Mouse (Mus musculus) intestine, embryonic 16.5 days (tissue): Measurements from ENCODE around the gene Efnb1. TPM values are rescaled to one million over a fixed set of nuclear protein-coding genes. Genes with fewer than 3 reads are reported as not detected.
"Not testable (repeated sequence)": the region's sequence is repeated elsewhere in the genome, so short reads cannot be mapped to it uniquely, and the experiment has no call there.

Source experiments
- ATAC-seq: fragments of 200-750 bp; cut with Nextera tagmentation; 2 replicates; pipeline ENCODE4 v1.8.0; 2017; ENCODE audit warnings: moderate TSS enrichment, moderate library complexity
- H3K27ac ChIP-seq: fragments of 300-500 bp; sonication (generic); 2 replicates; pipeline ENCODE4 v1.5.1; 2014; ENCODE audit warnings: mild to moderate bottlenecking, low read length
- H3K27me3 ChIP-seq: fragments of 300-500 bp; sonication (generic); replicated peaks from 2 replicates; pipeline ENCODE4 v1.6.1; 2014; ENCODE audit warnings: low read length, control low read depth, mixed read lengths; ENCODE audit not compliant: control insufficient read depth, insufficient read depth
- H3K36me3 ChIP-seq: fragments of 300-500 bp; sonication (generic); 2 replicates; pipeline ENCODE4 v1.6.1; 2014; ENCODE audit warnings: low read length, control low read depth; ENCODE audit not compliant: control insufficient read depth, insufficient read depth
- H3K4me1 ChIP-seq: fragments of 300-500 bp; sonication (generic); 2 replicates; pipeline ENCODE4 v1.6.1; 2014; ENCODE audit warnings: low read length, control low read depth, mixed read lengths; ENCODE audit not compliant: control insufficient read depth, insufficient read depth
- H3K4me2 ChIP-seq: fragments of 300-500 bp; sonication (generic); 2 replicates; pipeline ENCODE4 v1.6.1; 2014; ENCODE audit warnings: low read depth, low read length, control low read depth
- H3K4me3 ChIP-seq: fragments of 300-500 bp; sonication (generic); 2 replicates; pipeline ENCODE4 v1.5.1; 2014; ENCODE audit warnings: mild to moderate bottlenecking, low read length
- H3K9ac ChIP-seq: fragments of 300-500 bp; sonication (generic); 2 replicates; pipeline ENCODE4 v1.6.1; 2014; ENCODE audit warnings: low read depth, low read length
- H3K9me3 ChIP-seq: fragments of 300-500 bp; sonication (generic); 2 replicates; pipeline ENCODE4 v1.6.1; 2016; ENCODE audit warnings: low read length, control low read depth; ENCODE audit not compliant: control insufficient read depth
- WGBS: fragments of 180-500 bp; shearing (Covaris S2); extraction: QIAGEN DNeasy Blood & Tissue Kit; methylation state at CpG from one replicate; pipeline ENCODE4 v1.1.7; 2014; 5-methylcytosine and 5-hydroxymethylcytosine counted together
- polyA plus RNA-seq: library from polyadenylated mRNA; unstranded; fragments of >200 nt; fragmentation: Nextera tagmentation; extraction: Ambion mirVana; gene quantifications from 2 replicates; pipeline ENCODE4 v1.2.1, GENCODE M21; 2015

Efnb1 gene
- polyA plus RNA-seq, result 18.3 and 19.4 TPM in 2 replicates

DNA sequence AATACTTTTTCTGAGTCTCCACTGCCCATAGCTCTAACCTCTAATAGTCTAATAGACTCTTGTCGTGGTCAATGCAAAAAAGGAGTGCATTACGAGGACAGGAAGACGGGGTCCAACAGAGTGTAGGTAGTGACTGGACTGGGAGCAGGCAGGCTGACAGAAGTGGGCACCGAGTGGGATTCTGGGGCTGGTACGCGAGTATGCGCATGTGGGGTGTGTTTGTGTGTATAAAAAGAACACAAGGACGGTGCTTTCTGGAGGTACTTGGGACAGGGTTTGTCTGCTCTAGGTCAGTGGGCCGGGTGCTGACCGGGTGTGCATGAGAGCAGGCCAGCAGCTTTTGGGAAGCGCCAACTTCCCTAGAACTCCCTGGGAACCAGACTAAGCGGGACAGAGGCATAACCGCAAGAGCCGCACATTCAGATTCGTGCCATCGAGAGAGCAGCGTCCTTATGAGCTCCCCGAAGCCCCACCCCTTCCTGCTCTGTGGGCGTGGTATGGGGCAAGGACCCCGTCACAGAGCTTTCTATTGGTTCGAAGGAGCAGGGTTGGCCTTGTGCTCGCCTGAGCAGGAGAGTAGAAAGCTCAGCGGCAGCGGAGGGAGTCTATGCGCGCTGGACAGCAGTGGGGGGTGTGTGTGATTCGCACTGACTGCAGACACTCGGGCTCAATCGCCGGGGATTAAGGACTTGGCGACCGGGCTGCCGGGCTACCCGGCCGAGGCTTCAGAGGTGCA lies at the start of gene Efnb1:
Gene Efnb1, plus strand, starts transcription at position 608 of the 736 bp plus-strand sequence.
- ATAC-seq, result peak; percentile 86
- no peaks in the 10 kb centered on the region for H3K9me3 ChIP-seq
- H3K9ac ChIP-seq, result peak within 1 kb of the TSS; percentile 86
- H3K4me2 ChIP-seq, result peak within 1 kb of the TSS; percentile 63
- peaks cover 11% of the 10 kb centered on the region for H3K4me1 ChIP-seq
- H3K4me3 ChIP-seq, result peak within 1 kb of the TSS; percentile 68
- peak within 1 kb of the TSS; percentile 82 for H3K27ac ChIP-seq
- no peaks in the 10 kb centered on the region for H3K36me3 ChIP-seq
- 25% methylated on average over 35 of the region's 35 CpGs for WGBS
- 0 out of 2 replicates have a peak, but pooled peaks cover 7% of the 10 kb centered on the region for H3K27me3 ChIP-seq

DNA sequence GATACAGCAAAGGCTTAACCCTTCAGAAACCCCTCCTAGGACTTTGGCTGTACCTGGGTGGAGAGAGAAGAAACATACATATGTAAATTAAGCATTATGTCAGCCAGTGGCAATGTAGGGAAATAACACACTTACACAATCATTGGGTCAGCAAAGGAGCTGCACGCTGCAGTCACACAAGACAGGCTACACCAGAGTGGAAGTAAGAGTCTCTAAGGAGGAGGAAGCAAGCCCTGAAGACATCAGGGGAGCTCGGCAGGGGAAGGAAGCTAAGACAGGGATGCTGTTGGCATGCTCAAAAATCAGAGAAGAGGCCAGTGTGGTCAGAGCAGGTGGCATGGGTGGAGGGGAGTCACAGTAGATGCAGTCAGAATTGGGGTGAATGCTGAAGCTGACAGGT lies 43.2 kb upstream of the Efnb1 start:
- Histone ChIP-seq H3K4me1 (no peaks in the 10 kb centered on the region), H3K4me3 (no peak overlapping the region), H3K27me3 (peaks cover 13% of the 10 kb centered on the region), H3K9ac (no peak overlapping the region), H3K27ac (no peak overlapping the region), H3K36me3 (no peaks in the 10 kb centered on the region), H3K4me2 (no peak overlapping the region), H3K9me3 (no peaks in the 10 kb centered on the region)
- no peak for ATAC-seq
- WGBS, result 71% methylated on average over 2 of the region's 2 CpGs

DNA sequence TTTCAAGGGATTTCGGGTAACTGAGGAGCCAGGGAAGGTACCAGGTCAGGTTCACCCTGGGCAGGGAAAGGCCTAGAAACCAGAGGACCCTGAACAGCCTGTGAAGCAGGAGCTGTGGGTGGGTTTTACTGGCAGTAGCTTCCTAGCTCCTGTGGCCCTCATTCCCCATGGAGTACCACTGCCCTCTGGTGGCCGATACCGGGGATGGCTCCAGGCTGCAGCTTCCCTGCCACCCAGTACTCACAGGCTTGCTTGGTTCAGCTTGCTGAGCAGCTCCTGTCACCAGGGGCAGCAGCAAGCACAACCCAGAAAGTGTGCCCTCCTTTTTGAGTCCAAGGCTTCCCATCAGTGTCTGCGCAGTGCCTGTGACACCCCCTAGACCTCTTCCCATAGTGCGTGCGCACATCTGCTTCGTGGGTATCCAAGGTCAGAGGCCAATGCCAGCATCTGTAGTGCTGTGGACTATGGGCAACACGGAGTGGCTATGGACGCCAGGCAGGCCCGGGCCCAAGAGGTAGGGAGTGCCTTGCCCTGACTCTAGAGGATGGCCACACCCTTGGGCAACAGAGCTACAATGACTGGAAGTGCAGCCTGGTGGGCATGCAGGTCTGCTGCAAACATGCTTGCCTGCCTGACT lies 24.7 kb upstream of the Efnb1 start:
- H3K4me2 ChIP-seq, H3K36me3 ChIP-seq, H3K27me3 ChIP-seq, H3K4me1 ChIP-seq, H3K27ac ChIP-seq, H3K9me3 ChIP-seq, H3K9ac ChIP-seq, ATAC-seq, H3K4me3 ChIP-seq: not testable (repeated sequence)
- WGBS, result 81% methylated on average over 7 of the region's 10 CpGs

DNA sequence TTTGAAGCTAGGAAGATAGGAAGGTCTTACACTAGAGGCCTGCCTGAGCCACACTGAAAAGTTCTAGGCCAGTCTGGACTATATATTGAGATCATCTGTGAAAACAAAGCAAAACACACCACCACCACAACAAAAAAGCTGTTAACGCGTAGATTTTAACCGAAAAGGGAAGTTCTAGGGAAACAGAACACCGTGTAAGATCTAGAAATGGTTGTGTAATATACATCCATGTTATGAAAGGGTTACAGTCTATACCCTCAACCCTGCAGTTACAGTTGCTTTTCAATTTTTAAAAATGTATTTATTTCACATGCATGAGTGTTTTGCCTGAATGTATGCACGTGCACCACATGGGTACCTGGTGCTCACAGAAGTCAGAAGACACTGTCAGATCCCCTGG lies 16.4 kb upstream of the Efnb1 start:
- Histone ChIP-seq H3K27ac (no peak overlapping the region), H3K27me3 (no peaks in the 10 kb centered on the region; the same call in 1 of the 2 replicates), H3K4me1 (no peaks in the 10 kb centered on the region), H3K9me3 (no peaks in the 10 kb centered on the region), H3K4me3 (no peak overlapping the region), H3K9ac (no peak overlapping the region), H3K4me2 (no peak overlapping the region), H3K36me3 (no peaks in the 10 kb centered on the region)
- ATAC-seq, result no peak
- WGBS, result 89% methylated on average over 5 of the region's 5 CpGs

DNA sequence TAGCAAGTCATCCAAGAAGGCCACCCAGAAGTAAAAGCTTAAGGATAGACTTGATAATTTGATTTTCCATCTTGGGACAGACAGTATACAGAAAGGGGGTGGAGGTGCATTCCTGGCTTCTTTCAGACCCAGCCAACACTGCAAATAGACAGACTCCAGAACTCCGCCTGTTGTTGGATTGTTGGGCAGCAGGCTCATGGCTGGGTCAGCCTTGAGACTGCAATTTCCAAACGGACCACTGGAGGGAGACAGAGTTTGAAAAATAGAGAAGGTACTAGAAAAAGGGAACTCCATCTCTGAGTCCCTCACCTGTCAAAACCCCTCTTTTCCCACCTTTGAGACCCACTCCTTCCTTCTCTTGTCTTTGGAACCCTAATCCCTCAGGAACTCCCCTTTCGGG lies 5.9 kb upstream of the Efnb1 start:
- H3K27ac ChIP-seq, result no peak overlapping the region
- H3K9me3 ChIP-seq, result no peaks in the 10 kb centered on the region
- no peak for ATAC-seq
- H3K4me2 ChIP-seq, result no peak overlapping the region
- no peaks in the 10 kb centered on the region for H3K4me1 ChIP-seq
- no peak overlapping the region for H3K9ac ChIP-seq
- 28% methylated on average over 3 of the region's 3 CpGs for WGBS
- peaks cover 4% of the 10 kb centered on the region; the same call in 1 of the 2 replicates for H3K27me3 ChIP-seq
- H3K4me3 ChIP-seq, result no peak overlapping the region
- H3K36me3 ChIP-seq, result no peaks in the 10 kb centered on the region

DNA sequence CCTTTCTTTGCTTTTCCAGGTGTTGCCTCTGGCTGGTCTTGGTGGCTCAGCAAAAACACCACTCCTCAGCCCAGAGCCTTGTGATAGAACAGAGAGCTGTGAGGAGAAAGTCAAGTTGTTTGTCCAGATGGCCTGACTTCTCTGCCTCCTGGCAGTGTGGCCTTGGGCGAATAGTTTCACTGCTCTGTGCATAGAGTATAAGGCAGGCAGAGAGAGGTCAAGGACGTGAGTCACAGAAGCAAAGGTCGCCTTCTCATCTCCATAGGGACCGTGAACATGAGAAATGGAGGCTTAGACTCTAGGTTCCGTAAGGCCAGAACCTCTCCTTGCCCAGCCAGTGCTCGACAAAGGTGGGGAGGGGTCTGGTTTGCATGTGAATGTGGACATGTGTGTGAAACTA lies 3.4 kb upstream of the Efnb1 start:
- no peak for ATAC-seq
- no peak overlapping the region for H3K4me3 ChIP-seq
- no peak overlapping the region for H3K27ac ChIP-seq
- no peaks in the 10 kb centered on the region for H3K9me3 ChIP-seq
- H3K4me2 ChIP-seq, result no peak overlapping the region
- peaks cover 4% of the 10 kb centered on the region; the same call in 1 of the 2 replicates for H3K27me3 ChIP-seq
- no peaks in the 10 kb centered on the region for H3K36me3 ChIP-seq
- no peak overlapping the region for H3K9ac ChIP-seq
- WGBS, result 70% methylated on average over 6 of the region's 6 CpGs
- no peaks in the 10 kb centered on the region for H3K4me1 ChIP-seq

DNA sequence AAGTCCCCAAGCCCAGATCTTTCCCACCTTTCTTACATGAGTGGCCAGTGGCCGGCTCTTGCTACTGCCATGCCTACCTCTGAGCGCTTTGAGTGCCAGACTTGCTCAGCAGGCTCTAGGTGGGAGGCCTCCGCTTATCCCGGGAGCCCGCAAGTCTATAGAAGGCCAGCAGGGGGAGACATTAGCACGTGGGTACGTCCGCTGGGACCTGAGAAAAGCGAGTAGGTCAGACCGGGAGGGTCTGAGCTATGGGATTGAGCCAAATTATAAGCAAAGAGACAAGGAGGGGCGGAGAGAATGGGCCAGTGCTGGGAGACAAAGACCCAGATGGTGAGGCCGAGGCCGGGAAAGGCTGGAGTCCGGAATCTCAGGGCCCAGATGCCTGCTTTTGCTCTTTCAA lies 1.0 kb upstream of the Efnb1 start:
- WGBS, result 16% methylated on average over 14 of the region's 14 CpGs
- Histone ChIP-seq H3K4me2 (peak overlapping the region; percentile 60), H3K4me3 (peak overlapping the region; percentile 68), H3K27ac (peak overlapping the region; percentile 76), H3K36me3 (no peaks in the 10 kb centered on the region), H3K4me1 (peaks cover 3% of the 10 kb centered on the region), H3K9me3 (no peaks in the 10 kb centered on the region), H3K27me3 (0 out of 2 replicates have a peak, but pooled peaks cover 7% of the 10 kb centered on the region), H3K9ac (peak overlapping the region; percentile 43; the same call in 1 of the 2 replicates)
- ATAC-seq, result peak; percentile 43

DNA sequence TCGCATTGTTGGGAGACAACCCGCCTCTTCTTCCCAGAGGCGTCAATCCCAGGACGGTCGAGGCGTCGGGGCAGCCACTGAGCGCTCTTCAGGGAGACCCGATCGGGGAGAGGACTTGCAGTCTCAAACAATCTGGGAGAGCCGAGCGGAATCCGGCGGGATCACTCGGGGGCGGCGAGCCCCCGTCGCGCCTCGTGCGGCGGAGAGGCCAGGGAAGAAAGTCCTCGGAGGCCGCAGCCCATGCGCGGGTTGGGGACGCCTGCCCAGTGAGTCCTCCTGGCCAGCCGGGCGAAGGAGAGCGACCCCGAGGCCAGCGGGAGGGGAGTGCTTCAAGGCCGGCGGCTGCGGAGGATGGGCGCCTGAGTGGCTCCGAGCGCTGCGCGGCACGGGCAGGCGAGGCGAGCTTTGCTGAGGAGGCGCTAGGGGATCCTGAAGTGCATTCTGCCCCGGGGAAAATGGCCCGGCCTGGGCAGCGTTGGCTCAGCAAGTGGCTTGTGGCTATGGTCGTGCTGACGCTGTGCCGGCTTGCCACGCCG lies 569 bp downstream of the Efnb1 start:
- Histone ChIP-seq H3K9me3 (no peaks in the 10 kb centered on the region), H3K9ac (peak overlapping the region; percentile 86), H3K27ac (peak overlapping the region; percentile 82), H3K4me2 (peak overlapping the region; percentile 63), H3K36me3 (no peaks in the 10 kb centered on the region), H3K4me1 (peaks cover 17% of the 10 kb centered on the region), H3K4me3 (peak overlapping the region; percentile 68), H3K27me3 (0 out of 2 replicates have a peak, but pooled peaks cover 7% of the 10 kb centered on the region)
- ATAC-seq, result peak; percentile 2
- 21% methylated on average over 51 of the region's 53 CpGs for WGBS

DNA sequence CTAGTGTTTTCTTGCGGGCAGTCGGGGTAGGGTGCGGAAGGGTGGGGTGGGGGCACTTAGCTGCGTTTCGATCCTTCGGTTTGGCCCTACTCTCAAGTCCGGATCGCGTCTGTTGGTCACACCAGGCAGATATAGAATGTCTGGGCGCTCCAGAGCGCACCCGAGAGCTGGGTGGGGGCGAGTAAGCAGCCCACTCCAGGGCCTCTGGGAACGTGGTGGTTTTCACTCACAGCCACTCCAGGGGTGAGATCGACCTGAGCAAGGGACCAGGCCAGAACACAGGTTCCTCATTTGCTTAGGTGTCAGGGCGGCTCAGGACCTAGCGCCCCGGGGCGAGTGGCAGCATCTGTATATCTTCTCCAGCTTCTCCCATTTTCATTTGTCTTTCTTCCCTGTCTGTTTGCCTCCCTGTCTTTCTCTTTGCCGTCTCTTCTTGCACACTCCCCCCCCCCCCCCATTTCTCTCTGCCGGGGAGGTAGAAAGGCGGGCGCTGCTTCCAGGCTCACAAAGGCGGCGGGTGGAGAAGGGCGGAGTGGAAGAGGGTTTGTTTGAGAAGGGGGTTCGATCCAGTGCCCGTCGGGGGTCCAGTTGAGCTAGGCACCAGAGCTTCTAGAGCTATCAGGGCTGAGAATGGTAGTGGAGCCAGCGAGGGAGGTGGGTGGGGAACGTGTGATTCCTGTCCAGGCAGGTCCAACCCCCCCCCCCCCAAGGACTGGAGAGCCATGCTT lies 1.4 kb downstream of the Efnb1 start:
- Histone ChIP-seq H3K4me1 (peaks cover 17% of the 10 kb centered on the region), H3K4me2 (peak overlapping the region; percentile 63), H3K4me3 (peak overlapping the region; percentile 68), H3K9me3 (no peaks in the 10 kb centered on the region), H3K27ac (peak overlapping the region; percentile 82), H3K36me3 (no peaks in the 10 kb centered on the region), H3K9ac (peak overlapping the region; percentile 86), H3K27me3 (0 out of 2 replicates have a peak, but pooled peaks cover 7% of the 10 kb centered on the region)
- no peak; the same call in 1 of the 2 replicates for ATAC-seq
- 19% methylated on average over 29 of the region's 31 CpGs for WGBS
